Mouse (Mus musculus) embryo, embryonic 11 days (tissue): Measurements from ENCODE around the gene Gm45208.

Source experiments
- DNase-seq: peaks from one replicate; pipeline ENCODE4 v3.0.0-alpha.2; 2015

Gene Gm45208

DNA sequence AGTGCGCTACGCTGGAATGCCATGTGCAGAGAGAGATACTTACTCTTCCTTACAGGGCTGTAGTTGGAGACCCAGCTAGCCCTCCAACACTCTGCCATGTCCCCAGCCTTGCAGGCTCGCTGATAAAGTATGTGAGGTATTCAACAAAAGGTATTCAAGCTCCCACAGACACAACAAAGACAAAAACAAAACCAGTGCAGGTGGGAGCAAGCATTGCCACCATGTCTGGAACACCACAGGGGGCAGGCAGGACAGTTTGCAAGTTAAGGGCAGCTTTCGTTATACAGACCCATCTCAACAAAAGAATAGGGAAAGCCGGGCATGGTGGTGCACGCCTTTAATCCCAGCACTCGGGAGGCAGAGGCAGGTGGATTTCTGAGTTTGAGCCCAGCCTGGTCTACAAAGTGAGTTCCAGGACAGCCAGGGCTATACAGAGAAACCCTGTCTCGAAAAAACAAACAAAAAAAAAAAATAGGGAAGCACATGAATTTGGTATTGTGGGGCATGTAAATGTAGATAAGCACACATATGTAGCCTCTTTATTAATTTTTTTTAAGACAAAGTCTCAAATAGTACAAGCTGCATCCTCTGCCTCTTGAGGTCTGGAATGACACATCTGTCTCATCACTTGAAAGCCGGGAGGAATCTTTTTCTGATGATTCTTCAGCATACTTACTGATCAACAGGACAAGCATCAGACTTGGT lies 53.6 kb downstream of the Gm45208 start:
- no peak for DNase-seq

DNA sequence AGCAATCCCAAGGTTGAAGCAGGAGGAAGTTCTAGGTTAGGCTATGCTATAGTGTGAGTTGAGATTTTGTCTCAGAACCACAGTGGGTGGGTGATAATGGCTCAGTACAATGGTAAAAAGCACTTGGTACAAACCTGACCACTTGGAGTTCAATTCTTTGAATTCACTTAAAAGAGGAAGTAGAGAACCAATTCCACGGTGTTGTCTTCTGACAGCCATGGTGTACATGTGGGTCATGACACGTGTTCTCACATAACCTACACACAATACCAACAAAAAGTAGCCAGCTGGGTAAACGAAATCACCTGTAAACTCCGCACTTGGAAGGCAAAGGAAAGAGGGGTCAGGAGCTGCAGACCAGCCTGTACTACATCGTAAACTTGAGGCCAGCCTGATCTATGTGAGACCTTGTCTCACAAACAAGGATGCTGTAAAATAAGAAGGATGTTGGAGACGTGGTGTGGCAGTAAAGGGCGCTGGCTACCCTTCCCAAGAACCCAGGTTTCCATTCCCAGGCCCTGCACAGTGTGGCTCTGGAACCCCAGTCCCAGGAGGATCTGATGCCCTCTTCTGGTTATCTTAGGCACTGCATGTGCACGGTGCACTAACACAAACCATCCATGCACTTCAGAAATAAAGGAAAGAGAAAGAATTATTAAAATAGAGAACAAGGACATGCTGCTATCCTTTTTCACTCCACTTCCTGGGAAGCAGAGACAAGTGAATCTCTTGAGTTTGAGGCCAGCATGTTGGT lies 54.5 kb downstream of the Gm45208 start:
- DNase-seq: peak; percentile 50

DNA sequence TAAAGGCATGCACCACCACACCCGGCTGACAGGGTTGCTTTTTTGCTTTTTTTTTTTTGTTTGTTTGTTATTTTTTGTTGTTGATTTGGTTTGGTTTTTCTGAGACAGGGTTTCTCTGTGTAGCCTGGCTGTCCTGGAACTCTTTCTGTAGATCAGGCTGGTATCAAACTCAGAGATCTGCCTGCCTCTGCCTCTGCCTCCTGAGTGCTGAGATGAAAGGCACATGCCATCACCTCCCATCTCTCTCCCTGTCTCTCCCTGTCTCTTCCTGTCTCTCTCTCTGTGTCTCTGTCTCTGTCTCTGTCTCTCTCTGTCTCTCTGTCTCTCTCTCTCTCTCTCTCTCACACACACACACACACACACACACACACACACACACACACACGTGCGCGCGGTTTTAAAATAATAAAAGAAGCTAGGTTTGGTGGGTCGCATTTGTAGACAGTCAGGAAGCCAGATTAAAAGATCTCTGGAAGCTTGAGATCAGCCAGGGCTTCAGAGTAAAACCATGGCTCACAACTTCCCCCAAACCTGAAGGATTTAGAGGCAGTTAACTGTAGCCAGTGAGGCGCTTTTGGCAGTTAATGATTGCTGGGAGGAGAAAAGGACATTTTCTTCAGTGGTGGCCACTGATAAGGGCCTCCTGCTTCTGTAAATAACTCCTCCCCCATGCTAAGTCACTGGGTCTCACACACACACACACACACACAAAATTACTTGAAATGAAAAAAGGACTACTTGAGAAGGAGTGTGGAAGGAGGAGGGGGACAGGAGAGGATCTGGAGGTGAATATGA lies 56.6 kb downstream of the Gm45208 start:
- no peak for DNase-seq

DNA sequence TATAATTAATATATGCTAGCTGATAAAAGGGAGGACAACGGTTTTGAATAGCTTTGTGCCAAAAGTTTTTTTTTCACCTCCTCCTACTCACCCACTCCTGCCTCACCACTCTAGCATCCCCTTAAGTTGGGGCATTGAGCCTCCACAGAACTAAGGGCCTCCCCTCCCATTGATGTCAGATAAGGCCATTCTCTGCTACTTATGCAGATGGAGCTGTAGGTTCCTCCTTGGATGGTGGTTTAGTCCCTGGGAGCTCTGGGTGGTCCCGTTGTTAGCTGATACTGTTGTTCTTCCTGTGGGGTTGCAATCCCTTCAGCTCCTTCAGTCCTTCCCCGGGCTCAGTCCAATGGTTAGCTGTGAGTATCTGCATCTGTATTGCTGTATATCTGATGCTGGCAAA lies 57.2 kb downstream of the Gm45208 start:
- no peak for DNase-seq
